In the genomic region with DNA sequence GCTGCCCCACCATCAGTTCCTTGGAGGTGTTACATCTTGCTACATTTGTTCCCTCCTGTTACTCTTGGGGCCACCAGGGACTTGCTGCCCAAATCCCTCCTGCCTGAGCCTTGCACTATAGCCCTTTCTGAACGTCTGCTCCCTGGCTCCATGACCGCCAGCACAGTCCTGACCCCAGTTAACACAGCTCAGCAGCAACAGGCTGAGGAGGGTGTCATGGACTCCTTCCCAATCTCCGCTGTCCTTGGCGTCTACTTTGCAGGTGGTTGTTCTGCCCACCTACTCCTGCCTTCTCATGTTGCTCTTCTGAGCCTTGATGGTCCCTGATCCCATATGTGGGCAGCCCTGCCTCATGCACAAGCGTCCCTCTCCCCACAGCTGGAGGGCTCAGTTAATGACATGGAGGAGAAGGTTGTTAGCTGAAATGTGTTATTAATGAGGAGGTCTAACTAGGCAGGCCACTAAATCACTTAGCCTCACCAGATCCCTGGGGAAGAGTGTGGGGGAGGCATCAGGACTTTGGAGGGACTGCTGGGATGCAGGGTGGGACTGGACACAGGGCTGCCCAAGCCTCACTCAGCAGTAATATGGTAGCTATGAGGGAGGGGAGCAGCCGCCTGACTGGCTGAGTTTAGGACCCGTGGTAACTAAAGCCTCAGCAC, we compare ENCODE assay signal across 24 mouse cellular contexts. TPM values are rescaled to one million over a fixed set of nuclear protein-coding genes. Genes with fewer than 3 reads are reported as not detected.
DNase-seq lines count a peak whose midpoint lies in the region; ATAC-seq and TF ChIP-seq lines count a peak whose summit lies in the region.
"Had no signal": no experiment of that assay in that cellular context is flagged by ENCODE, and none has a peak within 500 bp of the region (broad histone marks: within the 10 kb centered on the region; RNA-seq: fewer than 3 reads in every experiment).

No protein-coding gene starts in this region.

- no peak overlapping the region for H3K27ac ChIP-seq in hindbrain, embryonic 11.5 days (ENCODE audit: low read depth, low read length)
- no peak overlapping the region for H3K27ac ChIP-seq in hindbrain, embryonic 10.5 days
- H3K27ac ChIP-seq in kidney, postnatal 0 days = 0 out of 2 replicates have a peak overlapping the region, but pooled peaks have one; percentile 13
- H3K27ac ChIP-seq in limb, embryonic 10.5 days = peak overlapping the region; percentile 70
- H3K27ac ChIP-seq: embryonic facial prominence, embryonic 10.5 days; stomach, embryonic 15.5 days had no signal

- no peak overlapping the region for H3K4me3 ChIP-seq in hindbrain, embryonic 11.5 days (ENCODE audit: low read depth, low read length)
- H3K4me3 ChIP-seq in hindbrain, embryonic 10.5 days = no peak overlapping the region
- H3K4me3 ChIP-seq in kidney, postnatal 0 days (replicated peaks; ENCODE audit: low read depth, low read length) = no peak overlapping the region
- 0 out of 2 replicates have a peak overlapping the region, but pooled peaks have one; percentile 9 for H3K4me3 ChIP-seq in limb, embryonic 10.5 days
- H3K4me3 ChIP-seq: embryonic facial prominence, embryonic 10.5 days; stomach, embryonic 15.5 days had no signal

- 0 out of 2 replicates have a peak, but pooled peaks cover 3% of the 10 kb centered on the region for H3K4me1 ChIP-seq in hindbrain, embryonic 11.5 days (replicated peaks; ENCODE audit: control insufficient read depth, insufficient read depth, low read length)
- H3K4me1 ChIP-seq in hindbrain, embryonic 10.5 days (replicated peaks) = peaks cover 47% of the 10 kb centered on the region
- peaks cover 5% of the 10 kb centered on the region; the same call in 1 of the 2 replicates for H3K4me1 ChIP-seq in kidney, postnatal 0 days (replicated peaks; ENCODE audit: insufficient read depth, low read length)
- H3K4me1 ChIP-seq in limb, embryonic 10.5 days = peaks cover 67% of the 10 kb centered on the region

- no peaks in the 10 kb centered on the region for H3K27me3 ChIP-seq in hindbrain, embryonic 11.5 days (ENCODE audit: control insufficient read depth, insufficient read depth, low read length)
- H3K27me3 ChIP-seq in hindbrain, embryonic 10.5 days (ENCODE audit: insufficient read depth, poor library complexity, severe bottlenecking) = 0 out of 2 replicates have a peak, but pooled peaks cover 4% of the 10 kb centered on the region
- H3K27me3 ChIP-seq in kidney, postnatal 0 days (ENCODE audit: insufficient read depth, low read length) = no peaks in the 10 kb centered on the region
- H3K27me3 ChIP-seq in limb, embryonic 10.5 days (ENCODE audit: low read depth, poor library complexity, severe bottlenecking) = peaks cover 47% of the 10 kb centered on the region
- H3K27me3 ChIP-seq: stomach, embryonic 15.5 days had no signal

- no peaks in the 10 kb centered on the region for H3K9me3 ChIP-seq in hindbrain, embryonic 11.5 days (ENCODE audit: control insufficient read depth, low read length)
- no peaks in the 10 kb centered on the region for H3K9me3 ChIP-seq in hindbrain, embryonic 10.5 days
- H3K9me3 ChIP-seq in kidney, postnatal 0 days (replicated peaks; ENCODE audit: low read length) = no peaks in the 10 kb centered on the region
- no peaks in the 10 kb centered on the region for H3K9me3 ChIP-seq in limb, embryonic 10.5 days (replicated peaks)
- H3K9me3 ChIP-seq: embryonic facial prominence, embryonic 10.5 days; stomach, embryonic 15.5 days had no signal

- no peak overlapping the region for H3K4me2 ChIP-seq in hindbrain, embryonic 11.5 days (replicated peaks; ENCODE audit: low read depth, low read length)
- no peak overlapping the region for H3K4me2 ChIP-seq in kidney, postnatal 0 days (ENCODE audit: low read length)
- H3K4me2 ChIP-seq: liver, embryonic 11.5 days; stomach, embryonic 15.5 days had no signal

- H3K36me3 ChIP-seq in hindbrain, embryonic 11.5 days (ENCODE audit: control insufficient read depth, insufficient read depth, low read length) = no peaks in the 10 kb centered on the region
- H3K36me3 ChIP-seq in hindbrain, embryonic 10.5 days = no peaks in the 10 kb centered on the region
- no peaks in the 10 kb centered on the region for H3K36me3 ChIP-seq in kidney, postnatal 0 days (ENCODE audit: insufficient read depth, low read length)
- no peaks in the 10 kb centered on the region for H3K36me3 ChIP-seq in limb, embryonic 10.5 days
- H3K36me3 ChIP-seq: embryonic facial prominence, embryonic 10.5 days; stomach, embryonic 15.5 days had no signal

- TF ChIP-seq CTCF in kidney, postnatal 0 days (IDR thresholded peaks at IDR 0.05; ENCODE audit: low read depth) = no peak

- no peak overlapping the region for H3K9ac ChIP-seq in hindbrain, embryonic 11.5 days (ENCODE audit: low read depth, low read length)
- no peak overlapping the region; the same call in 1 of the 2 replicates for H3K9ac ChIP-seq in kidney, postnatal 0 days (ENCODE audit: low read depth, low read length)
- H3K9ac ChIP-seq: forebrain, postnatal 0 days; stomach, embryonic 15.5 days had no signal

- DNase-seq in hindbrain, embryonic 11.5 days (ENCODE audit: low spot score) = no peak
- DNase-seq in hindbrain, embryonic 10.5 days (ENCODE audit: low spot score) = no peak
- DNase-seq in kidney, postnatal 0 days (ENCODE audit: low spot score) = peak; percentile 85
- no peak for DNase-seq in kidney, postnatal 36 days
- DNase-seq in embryo, embryonic 10.5 days (ENCODE audit: low spot score) = peak; percentile 21
- DNase-seq in limb, embryonic 10.5 days (ENCODE audit: low spot score) = peak; percentile 73
- DNase-seq in testis, postnatal 14 days (ENCODE audit: low spot score) = no peak
- DNase-seq: adrenal gland, postnatal 14 days; cerebellum, adult 2 months; cerebellum, postnatal 25 days; forebrain, postnatal 0 days; gastrocnemius, postnatal 36 days; kidney, adult 8-10 months; left cerebral cortex, postnatal 4 days; lung, adult 18-20 months; lung, postnatal 10 days; thymus, adult 18-20 months had no signal

- ATAC-seq in hindbrain, embryonic 11.5 days (ENCODE audit: low FRiP score) = peak; percentile 34; the same call in 1 of the 2 replicates
- ATAC-seq in kidney, postnatal 0 days (replicated peaks; ENCODE audit: low FRiP score, low read depth) = peak; percentile 77; the same call in 1 of the 2 replicates
- ATAC-seq: CD4-positive, CD25-positive, alpha-beta regulatory T cell, adult 4 months; forebrain, postnatal 0 days; hindbrain, embryonic 16.5 days had no signal

- WGBS in hindbrain, embryonic 11.5 days = 55% methylated on average over 7 of the region's 7 CpGs
- WGBS in hindbrain, embryonic 10.5 days = 71% methylated on average over 7 of the region's 7 CpGs
- 14% methylated on average over 7 of the region's 7 CpGs for WGBS in kidney, postnatal 0 days
- WGBS in limb, embryonic 10.5 days = 17% methylated on average over 7 of the region's 7 CpGs

RNA-seq across cellular contexts. Expression of a gene that starts 14.1 kb away (rescaled TPM):
- polyA plus RNA-seq in hindbrain, embryonic 11.5 days (2014; fragmentation: Nextera tagmentation; extraction: Ambion mirVana) = not detected in 2 replicates
- polyA plus RNA-seq in hindbrain, embryonic 10.5 days (2016; fragmentation: Nextera tagmentation; extraction: Ambion mirVana) = 0.12 TPM in 1 of 2 replicates, not detected in the other
- not detected in 2 replicates for polyA plus RNA-seq in kidney, postnatal 0 days (2015; fragmentation: Nextera tagmentation; extraction: Ambion mirVana)
- not detected in 2 replicates for polyA plus RNA-seq in limb, embryonic 10.5 days (2016; fragmentation: Nextera tagmentation; extraction: Ambion mirVana)
- polyA plus RNA-seq: CD4-positive, CD25-positive, alpha-beta regulatory T cell, adult 4 months; cerebellum, adult 2 months; embryonic facial prominence, embryonic 10.5 days; hindbrain, embryonic 16.5 days; liver, embryonic 11.5 days; midbrain, postnatal 0 days; stomach, embryonic 15.5 days; urinary bladder, adult 2 months had no signal

RNA-seq across cellular contexts. Expression of a gene that starts 31.4 kb away (rescaled TPM):
- 7.5 and 8.3 TPM in 2 replicates for polyA plus RNA-seq in hindbrain, embryonic 11.5 days (2014; fragmentation: Nextera tagmentation; extraction: Ambion mirVana)
- 13.0 and 13.7 TPM in 2 replicates for polyA plus RNA-seq in hindbrain, embryonic 10.5 days (2016; fragmentation: Nextera tagmentation; extraction: Ambion mirVana)
- 13.1 and 13.5 TPM in 2 replicates for polyA plus RNA-seq in kidney, postnatal 0 days (2015; fragmentation: Nextera tagmentation; extraction: Ambion mirVana)
- polyA plus RNA-seq in limb, embryonic 10.5 days (2016; fragmentation: Nextera tagmentation; extraction: Ambion mirVana) = 14.1 and 16.7 TPM in 2 replicates

RNA-seq across cellular contexts. Expression of a gene that starts 44.9 kb away (rescaled TPM):
- 77.0 and 85.0 TPM in 2 replicates for polyA plus RNA-seq in hindbrain, embryonic 11.5 days (2014; fragmentation: Nextera tagmentation; extraction: Ambion mirVana)
- polyA plus RNA-seq in hindbrain, embryonic 10.5 days (2016; fragmentation: Nextera tagmentation; extraction: Ambion mirVana) = 130 and 133 TPM in 2 replicates
- 53.0 and 59.2 TPM in 2 replicates for polyA plus RNA-seq in kidney, postnatal 0 days (2015; fragmentation: Nextera tagmentation; extraction: Ambion mirVana)
- polyA plus RNA-seq in limb, embryonic 10.5 days (2016; fragmentation: Nextera tagmentation; extraction: Ambion mirVana) = 118 and 122 TPM in 2 replicates

RNA-seq across cellular contexts. Expression of a gene that starts 45.0 kb away (rescaled TPM):
- polyA plus RNA-seq in hindbrain, embryonic 11.5 days (2014; fragmentation: Nextera tagmentation; extraction: Ambion mirVana) = 1,115 and 1,160 TPM in 2 replicates
- 1,091 and 1,220 TPM in 2 replicates for polyA plus RNA-seq in hindbrain, embryonic 10.5 days (2016; fragmentation: Nextera tagmentation; extraction: Ambion mirVana)
- polyA plus RNA-seq in kidney, postnatal 0 days (2015; fragmentation: Nextera tagmentation; extraction: Ambion mirVana) = 457 and 487 TPM in 2 replicates
- polyA plus RNA-seq in limb, embryonic 10.5 days (2016; fragmentation: Nextera tagmentation; extraction: Ambion mirVana) = 1,185 and 1,368 TPM in 2 replicates

RNA-seq across cellular contexts. Expression of a gene that starts 54.6 kb away (rescaled TPM):
- 1.4 and 1.6 TPM in 2 replicates for polyA plus RNA-seq in hindbrain, embryonic 11.5 days (2014; fragmentation: Nextera tagmentation; extraction: Ambion mirVana)
- 0.72 TPM in 1 of 2 replicates, not detected in the other for polyA plus RNA-seq in hindbrain, embryonic 10.5 days (2016; fragmentation: Nextera tagmentation; extraction: Ambion mirVana)
- 0.91 and 3.0 TPM in 2 replicates for polyA plus RNA-seq in kidney, postnatal 0 days (2015; fragmentation: Nextera tagmentation; extraction: Ambion mirVana)
- polyA plus RNA-seq in limb, embryonic 10.5 days (2016; fragmentation: Nextera tagmentation; extraction: Ambion mirVana) = 2.5 TPM in 1 of 2 replicates, not detected in the other
- polyA plus RNA-seq: CD4-positive, CD25-positive, alpha-beta regulatory T cell, adult 4 months; hindbrain, embryonic 16.5 days; urinary bladder, adult 2 months had no signal

Comparison
In these comparisons a context has a peak if more than half of its experiments do, and no peak if none do; other contexts are left out.
1. DNase-seq: peak in kidney, postnatal 0 days (single experiment), embryo, embryonic 10.5 days (single experiment) and limb, embryonic 10.5 days (single experiment); none in hindbrain, embryonic 11.5 days (single experiment), hindbrain, embryonic 10.5 days (single experiment), kidney, postnatal 36 days (0 of 2) and testis, postnatal 14 days (single experiment).
2. H3K27ac ChIP-seq: peak in kidney, postnatal 0 days (single experiment) and limb, embryonic 10.5 days (single experiment); none in hindbrain, embryonic 11.5 days (single experiment) and hindbrain, embryonic 10.5 days (single experiment).